In genomic region chr2:155592854-155593283, GRCm38 (mm10) we compare ENCODE assay signal across 9 mouse cellular contexts. TPM values are rescaled to one million over a fixed set of nuclear protein-coding genes. Genes with fewer than 3 reads are reported as not detected.
A peak's percentile ranks its signal among the peaks of the same experiment; 100 is the strongest.
DNase-seq lines count a peak whose midpoint lies in the region; ATAC-seq and TF ChIP-seq lines count a peak whose summit lies in the region.
"Had no signal": no experiment of that assay in that cellular context is flagged by ENCODE, and none has a peak within 500 bp of the region (broad histone marks: within the 10 kb centered on the region; RNA-seq: fewer than 3 reads in every experiment).

No protein-coding gene starts in this region.

- H3K4me2 ChIP-seq in heart, embryonic 13.5 days: peak overlapping the region; percentile 79
- H3K4me2 ChIP-seq in forebrain, embryonic 16.5 days (ENCODE audit: low read length): peak overlapping the region; percentile 96
- peak overlapping the region; percentile 67 for H3K4me2 ChIP-seq in liver, embryonic 16.5 days (ENCODE audit: low read depth, low read length)

- 0 out of 2 replicates have a peak, but pooled peaks cover 4% of the 10 kb centered on the region for H3K27me3 ChIP-seq in heart, embryonic 13.5 days (replicated peaks)
- H3K27me3 ChIP-seq in ES-Bruce4 (ENCODE audit: control insufficient read depth, insufficient read depth, low read length, poor library complexity, severe bottlenecking): no peaks in the 10 kb centered on the region
- no peaks in the 10 kb centered on the region for H3K27me3 ChIP-seq in forebrain, embryonic 16.5 days (replicated peaks; ENCODE audit: control insufficient read depth, insufficient read depth, low read length)
- no peaks in the 10 kb centered on the region for H3K27me3 ChIP-seq in liver, embryonic 16.5 days (ENCODE audit: control insufficient read depth, insufficient read depth, low read depth, low read length)

- peak overlapping the region; percentile 87 for H3K27ac ChIP-seq in heart, embryonic 13.5 days (replicated peaks)
- H3K27ac ChIP-seq in ES-Bruce4 (ENCODE audit: insufficient read depth, low read length): no peak overlapping the region
- H3K27ac ChIP-seq in forebrain, embryonic 16.5 days (ENCODE audit: low read length): no peak overlapping the region
- H3K27ac ChIP-seq in liver, embryonic 16.5 days (ENCODE audit: low read length): peak overlapping the region; percentile 89

- H3K4me1 ChIP-seq in heart, embryonic 13.5 days: peaks cover 23% of the 10 kb centered on the region
- H3K4me1 ChIP-seq in ES-Bruce4 (ENCODE audit: control insufficient read depth, insufficient read depth, low read length): peaks cover 2% of the 10 kb centered on the region
- peaks cover 11% of the 10 kb centered on the region for H3K4me1 ChIP-seq in forebrain, embryonic 16.5 days (replicated peaks; ENCODE audit: control insufficient read depth, insufficient read depth, low read length)
- peaks cover 58% of the 10 kb centered on the region for H3K4me1 ChIP-seq in liver, embryonic 16.5 days (ENCODE audit: control insufficient read depth, low read depth, low read length)

- no peak for TF ChIP-seq CTCF in ES-Bruce4 (IDR thresholded peaks at IDR 0.05; ENCODE audit: low read depth, low read length)

- no peaks in the 10 kb centered on the region for H3K9me3 ChIP-seq in heart, embryonic 13.5 days
- no peaks in the 10 kb centered on the region for H3K9me3 ChIP-seq in ES-Bruce4 (replicated peaks; ENCODE audit: control insufficient read depth, insufficient read depth, low read length, poor library complexity, severe bottlenecking)
- no peaks in the 10 kb centered on the region for H3K9me3 ChIP-seq in forebrain, embryonic 16.5 days (ENCODE audit: control insufficient read depth, low read length)
- no peaks in the 10 kb centered on the region for H3K9me3 ChIP-seq in liver, embryonic 16.5 days (replicated peaks; ENCODE audit: control insufficient read depth, low read length)

- DNase-seq in heart, postnatal 14 days: no peak
- no peak for DNase-seq in left cerebral cortex, postnatal 10 days (ENCODE audit: extremely low spot score in 1 of 2, low spot score in 2 of 2)
- no peak for DNase-seq in left cerebral cortex, adult 11 months (ENCODE audit: low spot score)
- DNase-seq in frontal cortex, postnatal 14 days (ENCODE audit: low spot score in 2 of 2): no peak

- H3K9ac ChIP-seq in heart, embryonic 13.5 days: peak overlapping the region; percentile 89
- peak overlapping the region; percentile 40; the same call in 1 of the 2 replicates for H3K9ac ChIP-seq in ES-Bruce4 (ENCODE audit: low read depth, poor library complexity, severe bottlenecking)
- peak overlapping the region; percentile 60 for H3K9ac ChIP-seq in forebrain, embryonic 16.5 days (replicated peaks; ENCODE audit: low read depth, low read length)
- H3K9ac ChIP-seq in liver, embryonic 16.5 days (ENCODE audit: low read depth, low read length): peak overlapping the region; percentile 83

- 1% methylated on average over 9 of the region's 9 CpGs for WGBS in heart, embryonic 13.5 days
- WGBS in forebrain, embryonic 16.5 days: under 1% methylated on average over 9 of the region's 9 CpGs
- WGBS in liver, embryonic 16.5 days (ENCODE audit: insufficient replicate concordance): 3% methylated on average over 9 of the region's 9 CpGs

- no peaks in the 10 kb centered on the region for H3K36me3 ChIP-seq in heart, embryonic 13.5 days
- no peaks in the 10 kb centered on the region for H3K36me3 ChIP-seq in ES-Bruce4 (ENCODE audit: control insufficient read depth, insufficient read depth, low read length, poor library complexity, severe bottlenecking)
- no peaks in the 10 kb centered on the region for H3K36me3 ChIP-seq in forebrain, embryonic 16.5 days (ENCODE audit: control insufficient read depth, insufficient read depth)
- H3K36me3 ChIP-seq in liver, embryonic 16.5 days (ENCODE audit: control insufficient read depth, insufficient read depth): no peaks in the 10 kb centered on the region

- TF ChIP-seq EP300 in ES-Bruce4 (IDR thresholded peaks at IDR 0.05; ENCODE audit: insufficient read depth, low read depth, low read length): no peak

- intact Hi-C loops in heart, postnatal 14 days (cut with DNase I): no loop called here
- intact Hi-C loops in left cerebral cortex, postnatal 10 days (cut with DNase I): no loop called here

- no peak for ATAC-seq in heart, embryonic 13.5 days (ENCODE audit: extremely low read depth, insufficient number of reproducible peaks, low FRiP score, low TSS enrichment)
- no peak; the same call in 1 of the 2 replicates for ATAC-seq in forebrain, embryonic 16.5 days
- ATAC-seq in liver, embryonic 16.5 days (ENCODE audit: low read depth): no peak

- TF ChIP-seq POLR2A in ES-Bruce4 (IDR thresholded peaks at IDR 0.05; ENCODE audit: insufficient read depth, low read length): peak; percentile 44

- H3K4me3 ChIP-seq in heart, embryonic 13.5 days: peak overlapping the region; percentile 70
- peak overlapping the region; percentile 83 for H3K4me3 ChIP-seq in ES-Bruce4 (ENCODE audit: low read depth, low read length)
- peak overlapping the region; percentile 73 for H3K4me3 ChIP-seq in forebrain, embryonic 16.5 days (replicated peaks; ENCODE audit: low read length)
- peak overlapping the region; percentile 81 for H3K4me3 ChIP-seq in liver, embryonic 16.5 days (ENCODE audit: low read depth, low read length)

RNA-seq across cellular contexts. Expression of gene Gss, which starts 0.3 kb away (rescaled TPM):
- 24.2 and 25.6 TPM in 2 replicates for polyA plus RNA-seq in heart, embryonic 13.5 days (2015; fragmentation: Nextera tagmentation; extraction: Ambion mirVana)
- 10 to 100 TPM; 14.5 to 15.9 TPM for total RNA-seq in heart, postnatal 14 days (2021)
- 13.4 and 14.8 TPM in 2 replicates for polyA plus RNA-seq in ES-Bruce4 (2011; ENCODE audit: insufficient read depth, insufficient read length, low read depth, missing spikeins)
- 14.1 and 15.0 TPM in 2 replicates for polyA plus RNA-seq in forebrain, embryonic 16.5 days (2015; fragmentation: Nextera tagmentation; extraction: Ambion mirVana)
- polyA plus RNA-seq in liver, embryonic 16.5 days (2015; fragmentation: Nextera tagmentation; extraction: Ambion mirVana): 77.8 and 81.1 TPM in 2 replicates
- 10 to 100 TPM; 13.5 to 16.4 TPM for total RNA-seq in left cerebral cortex, postnatal 10 days (2021)

RNA-seq across cellular contexts. Expression of gene Myh7b, which starts 18.1 kb away (rescaled TPM):
- polyA plus RNA-seq in heart, embryonic 13.5 days (2015; fragmentation: Nextera tagmentation; extraction: Ambion mirVana): 17.7 and 21.2 TPM in 2 replicates
- 10 to 100 TPM; 31.7 to 37.8 TPM for total RNA-seq in heart, postnatal 14 days (2021)
- polyA plus RNA-seq in ES-Bruce4 (2011; ENCODE audit: insufficient read depth, insufficient read length, low read depth, missing spikeins): 0.70 and 1.0 TPM in 2 replicates
- 0.62 and 0.63 TPM in 2 replicates for polyA plus RNA-seq in forebrain, embryonic 16.5 days (2015; fragmentation: Nextera tagmentation; extraction: Ambion mirVana)
- 0.94 and 1.7 TPM in 2 replicates for polyA plus RNA-seq in liver, embryonic 16.5 days (2015; fragmentation: Nextera tagmentation; extraction: Ambion mirVana)
- 1 to 10 TPM; 3.4 to 3.9 TPM for total RNA-seq in left cerebral cortex, postnatal 10 days (2021)
- total RNA-seq: common myeloid progenitor, adult 5-6 weeks had no signal

Comparison
In these comparisons a context has a peak if more than half of its experiments do, and no peak if none do; other contexts are left out.
1. H3K27ac ChIP-seq: peak in heart, embryonic 13.5 days (single experiment) and liver, embryonic 16.5 days (single experiment); none in ES-Bruce4 (single experiment) and forebrain, embryonic 16.5 days (single experiment).
2. Peak in every context shown above with its lines, with median percentiles within 50 percentile points of each other: H3K4me2 ChIP-seq, H3K4me3 ChIP-seq and H3K9ac ChIP-seq.